Mouse (Mus musculus): ENCODE measurements around the gene Syt12.

Syt12 gene

GRCm38 (mm10) chr19:4404840-4405239 is 72.4 kb downstream of the Syt12 start:
- no peak for DNase-seq (ENCODE audit: low read depth)

GRCm38 (mm10) chr19:4398959-4399358 is 78.3 kb downstream of the Syt12 start:
- no peak for DNase-seq (ENCODE audit: low read depth)

- DNase-seq (ENCODE audit: low read depth) = no peak
These were observed 78.7 kb downstream of the Syt12 start for GRCm38 (mm10) chr19:4398630-4398948.

GRCm38 (mm10) chr19:4397798-4398629 is 79.2 kb downstream of the Syt12 start, which contains the start of gene Kdm2a:
Kdm2a (minus strand) TSS chr19:4398285.
- no peak for DNase-seq (ENCODE audit: low read depth)

- peak; percentile 100 for DNase-seq (ENCODE audit: low read depth)
These were observed 80.0 kb downstream of the Syt12 start for GRCm38 (mm10) chr19:4396998-4397797.

- DNase-seq (ENCODE audit: low read depth) = peak; percentile 49
These were observed 80.9 kb downstream of the Syt12 start for GRCm38 (mm10) chr19:4396081-4396997.
